Mouse (Mus musculus) gastrocnemius, adult 2 months (tissue): Measurements from ENCODE around the gene Tnnt2. TPM values are rescaled to one million over a fixed set of nuclear protein-coding genes. Genes with fewer than 3 reads are reported as not detected.

ENCODE experiments used
- DNase-seq: peaks from one replicate; pipeline ENCODE4 v3.0.0; 2022
- H3K27ac ChIP-seq: fragments of 200-600 bp; 2 replicates; pipeline ENCODE4 v1.8.1; 2022; ENCODE audit warnings: mild to moderate bottlenecking
- H3K4me3 ChIP-seq: fragments of 200-600 bp; 2 replicates; pipeline ENCODE4 v1.8.1; 2022; ENCODE audit warnings: mild to moderate bottlenecking, moderate library complexity
- CTCF ChIP-seq: fragments of 200-600 bp; IDR thresholded peaks from 2 replicates; pipeline ENCODE4 v1.8.1; 2022; ENCODE audit warnings: antibody characterized with exemption, mild to moderate bottlenecking, moderate library complexity
- intact Hi-C: fragments of 180-260 bp; cut with DNase I; formaldehyde crosslinking; loops from one replicate; pipeline ENCODE4 v1.15.1; 2025
- total RNA-seq, 2 experiments: library from RNA; stranded (reverse); gene quantifications; 2 replicates each; pipeline ENCODE4 v1.2.3; 2021

The Tnnt2 gene
- total RNA-seq, 2 experiments from 2014 or later, result 0.77 to 3.3 TPM

GRCm38 (mm10) chr1:135872991-135873390, 36.8 kb downstream of the Tnnt2 start:
- no peak overlapping the region for H3K27ac ChIP-seq
- no peak for DNase-seq
- H3K4me3 ChIP-seq, result no peak overlapping the region
- TF ChIP-seq CTCF, result no peak
- intact Hi-C loops, result no loop called here

- intact Hi-C loops, result no loop called here
- DNase-seq, result no peak
- Histone ChIP-seq H3K4me3 (no peak overlapping the region), H3K27ac (no peak overlapping the region)
- no peak for TF ChIP-seq CTCF
These were observed 41.1 kb downstream of the Tnnt2 start for GRCm38 (mm10) chr1:135877248-135877647.

GRCm38 (mm10) chr1:135882385-135883109, 46.4 kb downstream of the Tnnt2 start:
- Histone ChIP-seq H3K27ac (no peak overlapping the region), H3K4me3 (no peak overlapping the region)
- TF ChIP-seq CTCF, result peak; percentile 82
- intact Hi-C loops, result loop anchor here (5.0 kb wide), 1 partner anchor 50 kb away; no protein-coding TSS in a partner anchor
- DNase-seq, result peak; percentile 68

DNA sequence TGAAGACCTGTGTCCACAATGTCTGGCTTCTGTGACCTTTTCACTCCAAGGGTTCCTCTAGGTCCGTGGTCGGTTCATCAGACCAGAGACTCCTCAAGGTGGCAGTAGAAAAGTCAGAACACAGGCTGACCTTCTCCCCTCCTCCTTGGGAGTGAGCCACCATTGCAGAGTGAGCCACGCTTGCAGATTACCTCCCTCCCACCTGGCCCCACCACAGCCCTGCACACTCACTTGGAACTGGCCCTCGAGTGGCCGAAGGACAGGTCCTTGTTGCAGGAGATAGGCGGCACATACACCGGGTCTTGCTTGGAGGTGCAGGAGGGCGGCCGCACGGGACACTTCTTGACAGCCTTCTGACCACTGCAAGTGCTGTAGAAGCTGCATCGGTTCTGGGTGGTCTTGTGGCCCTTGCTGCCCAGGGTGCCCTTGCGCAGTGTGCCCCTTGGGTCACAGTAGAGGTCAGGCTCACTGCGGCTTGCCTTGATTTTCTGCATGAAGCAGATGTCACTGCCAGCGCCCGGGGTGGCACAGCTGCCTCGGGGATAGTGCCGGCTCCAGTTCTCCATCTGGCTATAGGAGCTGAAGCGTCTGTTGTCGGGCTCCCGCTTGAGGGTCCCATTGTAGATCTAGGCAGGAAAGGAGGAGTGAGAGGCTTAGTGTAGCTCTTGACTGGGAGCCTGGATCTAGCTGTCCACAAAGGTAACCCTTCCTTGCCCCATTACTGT, 53.5 kb downstream of the Tnnt2 start:
- no peak for TF ChIP-seq CTCF
- no peak for DNase-seq
- intact Hi-C loops, result no loop called here
- Histone ChIP-seq H3K4me3 (no peak overlapping the region), H3K27ac (no peak overlapping the region)

GRCm38 (mm10) chr1:135891424-135892216, 55.5 kb downstream of the Tnnt2 start:
- intact Hi-C loops, result no loop called here
- H3K4me3 ChIP-seq, result no peak overlapping the region
- no peak overlapping the region for H3K27ac ChIP-seq
- DNase-seq, result no peak
- TF ChIP-seq CTCF, result no peak

- no peak for DNase-seq
- intact Hi-C loops, result no loop called here
- no peak overlapping the region for H3K4me3 ChIP-seq
- H3K27ac ChIP-seq, result no peak overlapping the region
- TF ChIP-seq CTCF, result no peak
These were observed 56.1 kb downstream of the Tnnt2 start for GRCm38 (mm10) chr1:135892233-135892632.

DNA sequence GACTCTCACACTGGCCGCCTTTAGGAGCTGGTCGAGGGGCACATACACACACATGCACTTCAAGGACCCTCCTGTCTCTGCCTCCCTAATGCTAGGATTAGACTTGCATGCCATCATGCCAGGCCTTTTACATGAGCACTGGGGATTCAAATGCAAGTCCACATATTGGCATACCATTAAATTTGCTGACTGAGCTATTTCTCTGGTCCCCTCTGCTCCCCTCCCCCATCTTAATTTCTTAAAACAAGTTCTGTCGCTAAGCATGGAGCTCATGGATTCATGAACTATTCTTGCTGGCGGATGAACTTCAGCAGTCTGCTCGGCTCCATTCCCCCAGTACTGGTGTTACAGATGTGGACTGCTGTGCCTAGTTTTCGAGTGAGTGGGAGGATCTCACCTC, 56.6 kb downstream of the Tnnt2 start:
- Histone ChIP-seq H3K27ac (no peak overlapping the region), H3K4me3 (no peak overlapping the region)
- intact Hi-C loops, result no loop called here
- no peak for TF ChIP-seq CTCF
- no peak for DNase-seq

- Histone ChIP-seq H3K27ac (no peak overlapping the region), H3K4me3 (no peak overlapping the region)
- DNase-seq, result no peak
- TF ChIP-seq CTCF, result no peak
- intact Hi-C loops, result no loop called here
These were observed 57.2 kb downstream of the Tnnt2 start for GRCm38 (mm10) chr1:135893377-135893776.

GRCm38 (mm10) chr1:135895367-135895766, 59.2 kb downstream of the Tnnt2 start:
- no peak overlapping the region for H3K4me3 ChIP-seq
- no peak overlapping the region for H3K27ac ChIP-seq
- no peak for DNase-seq
- intact Hi-C loops, result no loop called here
- TF ChIP-seq CTCF, result no peak

DNA sequence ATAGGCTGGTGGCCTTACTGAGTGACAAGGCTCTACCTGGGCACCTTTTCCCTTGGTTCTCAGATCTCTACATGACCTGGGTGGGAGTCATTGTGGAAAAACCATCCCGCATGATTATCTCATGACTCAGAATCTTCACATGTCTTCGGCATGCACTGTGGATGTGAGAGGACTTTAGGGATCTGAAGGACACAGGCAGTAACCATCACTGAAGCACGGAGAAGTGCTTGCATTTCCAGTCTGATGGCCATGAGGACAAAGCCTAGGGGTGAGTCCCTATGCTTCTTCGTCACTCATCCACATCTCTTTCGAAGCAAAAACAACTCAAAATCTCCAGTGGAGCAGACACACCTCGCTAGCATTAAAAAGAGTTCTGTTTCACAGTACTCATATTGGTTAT, 63.1 kb downstream of the Tnnt2 start:
- H3K4me3 ChIP-seq, result no peak overlapping the region
- intact Hi-C loops, result no loop called here
- DNase-seq, result no peak
- no peak for TF ChIP-seq CTCF
- no peak overlapping the region for H3K27ac ChIP-seq

- DNase-seq, result no peak
- no peak overlapping the region for H3K4me3 ChIP-seq
- no peak overlapping the region for H3K27ac ChIP-seq
- TF ChIP-seq CTCF, result no peak
- intact Hi-C loops, result no loop called here
These were observed 63.9 kb downstream of the Tnnt2 start for GRCm38 (mm10) chr1:135899991-135900515.

Other genes with a start within 250 kb of the Tnnt2 start
- 10 to 100 TPM in 1 of 2 experiments, 1 to 10 TPM in 1; 9.7 to 11.5 TPM for gene Nav1, start 229.1 kb upstream of the Tnnt2 start, total RNA-seq
- gene Csrp1, start 116.3 kb upstream of the Tnnt2 start, total RNA-seq, result 10 to 100 TPM; 18.9 to 25.0 TPM
- 100 to 1,000 TPM in 1 of 2 experiments, 10 to 100 TPM in 1; 78.0 to 140 TPM for gene Phlda3, start 70.2 kb upstream of the Tnnt2 start, total RNA-seq
- gene Tnni1, start 56.9 kb upstream of the Tnnt2 start, total RNA-seq, result 100 to 1,000 TPM; 184 to 604 TPM
- not detected for gene Lad1, start 17.8 kb upstream of the Tnnt2 start, total RNA-seq
- gene Pkp1, start 82.9 kb downstream of the Tnnt2 start, total RNA-seq, result not detected
- gene Igfn1, start 170.0 kb downstream of the Tnnt2 start, total RNA-seq, result 10 to 100 TPM; 21.8 to 52.3 TPM
- gene Tmem9, start 171.8 kb downstream of the Tnnt2 start, total RNA-seq, result 1 to 10 TPM; 5.2 to 9.9 TPM
- gene Ascl5, start 214.4 kb downstream of the Tnnt2 start, total RNA-seq, result not detected
- gene Cacna1s, start 216.4 kb downstream of the Tnnt2 start, total RNA-seq, result 100 to 1,000 TPM; 779 to 840 TPM